21 mouse cellular contexts compared by ENCODE assay signal in the genomic region with DNA sequence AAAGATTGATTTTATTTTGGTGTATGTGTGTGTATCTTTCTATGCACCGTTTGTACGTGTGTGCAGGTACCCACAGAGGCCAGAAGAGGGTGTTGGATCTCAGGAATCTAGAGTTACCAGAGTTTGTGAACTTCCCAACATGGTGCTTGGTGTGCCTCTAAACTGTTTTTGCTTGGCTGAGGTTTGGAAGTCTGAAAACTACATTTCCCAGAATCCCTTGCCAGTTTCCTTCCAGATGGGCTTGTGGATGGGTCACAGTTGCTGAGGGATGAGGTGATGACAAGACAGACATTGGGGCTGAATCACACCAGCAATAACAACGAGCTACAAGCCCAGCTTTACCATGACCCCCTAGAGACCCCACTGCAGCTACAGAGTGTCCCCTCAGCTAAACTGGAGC.
DNase-seq lines count a peak whose midpoint lies in the region; ATAC-seq and TF ChIP-seq lines count a peak whose summit lies in the region.
"Had no signal": no experiment of that assay in that cellular context is flagged by ENCODE, and none has a peak within 500 bp of the region (broad histone marks: within the 10 kb centered on the region; RNA-seq: fewer than 3 reads in every experiment).

No protein-coding gene starts in this region.

- no peaks in the 10 kb centered on the region for H3K4me1 ChIP-seq in lung, embryonic 14.5 days (ENCODE audit: insufficient read depth)
- no peaks in the 10 kb centered on the region for H3K4me1 ChIP-seq in lung, postnatal 0 days (ENCODE audit: insufficient read depth, low read depth, low read length)
- no peaks in the 10 kb centered on the region for H3K4me1 ChIP-seq in MEL (ENCODE audit: control insufficient read depth in 1 of 2, insufficient read depth in 2 of 2, low read length in 2 of 2)
- no peaks in the 10 kb centered on the region for H3K4me1 ChIP-seq in heart, embryonic 11.5 days (ENCODE audit: control insufficient read depth, insufficient read depth, low read length)
- H3K4me1 ChIP-seq: embryonic facial prominence, embryonic 13.5 days; forebrain, embryonic 15.5 days; heart, embryonic 12.5 days had no signal

- no peak for TF ChIP-seq CTCF in lung, embryonic 14.5 days (IDR thresholded peaks at IDR 0.05; ENCODE audit: low read depth)
- TF ChIP-seq CTCF in lung, postnatal 0 days (IDR thresholded peaks at IDR 0.05) = no peak
- TF ChIP-seq CTCF in MEL (IDR thresholded peaks at IDR 0.05 in 2 of 3, conservative IDR thresholded peaks at IDR 0.05 in 1 of 3; ENCODE audit: control insufficient read depth in 1 of 3, insufficient read depth in 1 of 3, low read depth in 2 of 3, low read length in 3 of 3, poor library complexity in 1 of 3, severe bottlenecking in 1 of 3) = no peak

- H3K9me3 ChIP-seq in lung, embryonic 14.5 days (ENCODE audit: low read depth, low read length) = no peaks in the 10 kb centered on the region
- H3K9me3 ChIP-seq in lung, postnatal 0 days (ENCODE audit: low read length) = no peaks in the 10 kb centered on the region
- H3K9me3 ChIP-seq in MEL (replicated peaks; ENCODE audit: insufficient read depth, low read length) = no peaks in the 10 kb centered on the region
- no peaks in the 10 kb centered on the region for H3K9me3 ChIP-seq in heart, embryonic 11.5 days (replicated peaks; ENCODE audit: control insufficient read depth, low read length)
- H3K9me3 ChIP-seq: embryonic facial prominence, embryonic 13.5 days; forebrain, embryonic 15.5 days; G1E; heart, embryonic 12.5 days; hindbrain, embryonic 10.5 days had no signal

- no peak overlapping the region for H3K4me3 ChIP-seq in lung, embryonic 14.5 days (ENCODE audit: low read depth, low read length)
- H3K4me3 ChIP-seq in lung, postnatal 0 days (ENCODE audit: low read depth, low read length) = no peak overlapping the region
- no peak overlapping the region for H3K4me3 ChIP-seq in MEL (ENCODE audit: control insufficient read depth in 1 of 2, insufficient read depth in 1 of 2, low read depth in 2 of 2, low read length in 2 of 2)
- no peak overlapping the region for H3K4me3 ChIP-seq in heart, embryonic 11.5 days (ENCODE audit: low read depth, low read length)
- H3K4me3 ChIP-seq: embryonic facial prominence, embryonic 13.5 days; forebrain, embryonic 15.5 days; heart, adult 2 months; heart, embryonic 12.5 days; hindbrain, embryonic 10.5 days had no signal

- no peak overlapping the region for H3K9ac ChIP-seq in lung, embryonic 14.5 days
- H3K9ac ChIP-seq in lung, postnatal 0 days (replicated peaks; ENCODE audit: low read depth) = no peak overlapping the region
- H3K9ac ChIP-seq in MEL (ENCODE audit: control insufficient read depth, low read depth, low read length, poor library complexity, severe bottlenecking) = no peak overlapping the region
- H3K9ac ChIP-seq in heart, embryonic 11.5 days (ENCODE audit: low read depth, low read length) = no peak overlapping the region
- H3K9ac ChIP-seq: embryonic facial prominence, embryonic 13.5 days; forebrain, embryonic 15.5 days; heart, embryonic 12.5 days had no signal

- no peak for TF ChIP-seq RAD21 in MEL (IDR thresholded peaks at IDR 0.05; ENCODE audit: low read depth, low read length)

- peak; percentile 75; the same call in 1 of the 2 replicates for ATAC-seq in lung, embryonic 14.5 days (ENCODE audit: insufficient read depth)
- ATAC-seq in lung, postnatal 0 days = no peak
- ATAC-seq in granulocyte monocyte progenitor cell, adult 5-6 weeks (replicated peaks; ENCODE audit: poor library complexity, severe bottlenecking) = no peak
- no peak for ATAC-seq in heart, embryonic 11.5 days (replicated peaks; ENCODE audit: insufficient number of reproducible peaks, low FRiP score, low TSS enrichment)
- ATAC-seq: forebrain, embryonic 15.5 days; hindbrain, embryonic 16.5 days; inflammation-experienced regulatory T-cells, adult 6 months; intestine, postnatal 0 days had no signal

- no peak for TF ChIP-seq EP300 in lung, postnatal 0 days (IDR thresholded peaks at IDR 0.05)
- TF ChIP-seq EP300 in MEL (IDR thresholded peaks at IDR 0.05; ENCODE audit: low read depth in 1 of 2, low read length in 2 of 2) = no peak

- H3K36me3 ChIP-seq in lung, embryonic 14.5 days (ENCODE audit: insufficient read depth) = no peaks in the 10 kb centered on the region
- no peaks in the 10 kb centered on the region for H3K36me3 ChIP-seq in lung, postnatal 0 days (ENCODE audit: insufficient read depth, low read length)
- H3K36me3 ChIP-seq in MEL (ENCODE audit: control insufficient read depth in 1 of 2, insufficient read depth in 2 of 2, low read length in 2 of 2) = no peaks in the 10 kb centered on the region
- H3K36me3 ChIP-seq in heart, embryonic 11.5 days (ENCODE audit: control insufficient read depth, insufficient read depth, low read length) = no peaks in the 10 kb centered on the region
- H3K36me3 ChIP-seq: embryonic facial prominence, embryonic 13.5 days; forebrain, embryonic 15.5 days; G1E; heart, embryonic 12.5 days; hindbrain, embryonic 10.5 days had no signal

- H3K27ac ChIP-seq in lung, embryonic 14.5 days (ENCODE audit: low read depth) = no peak overlapping the region
- no peak overlapping the region for H3K27ac ChIP-seq in lung, postnatal 0 days (ENCODE audit: low read length)
- no peak overlapping the region for H3K27ac ChIP-seq in MEL (ENCODE audit: control insufficient read depth, low read depth, low read length)
- no peak overlapping the region for H3K27ac ChIP-seq in heart, embryonic 11.5 days (ENCODE audit: low read depth, low read length)
- H3K27ac ChIP-seq: embryonic facial prominence, embryonic 13.5 days; forebrain, embryonic 15.5 days; heart, adult 2 months; hindbrain, embryonic 10.5 days had no signal

- no peak overlapping the region for H3K4me2 ChIP-seq in lung, embryonic 14.5 days
- no peak overlapping the region for H3K4me2 ChIP-seq in lung, postnatal 0 days (replicated peaks; ENCODE audit: low read depth, low read length)
- no peak overlapping the region for H3K4me2 ChIP-seq in heart, embryonic 11.5 days
- H3K4me2 ChIP-seq: embryonic facial prominence, embryonic 13.5 days; forebrain, embryonic 15.5 days; heart, embryonic 12.5 days had no signal

- WGBS in lung, embryonic 14.5 days = 64% methylated on average over 3 of the region's 3 CpGs
- 67% methylated on average over 3 of the region's 3 CpGs for WGBS in lung, postnatal 0 days
- WGBS in heart, embryonic 11.5 days (ENCODE audit: insufficient replicate concordance) = 67% methylated on average over 3 of the region's 3 CpGs

- H3K27me3 ChIP-seq in lung, embryonic 14.5 days (ENCODE audit: insufficient read depth, low read length) = no peaks in the 10 kb centered on the region
- H3K27me3 ChIP-seq in lung, postnatal 0 days (replicated peaks; ENCODE audit: insufficient read depth, low read length) = no peaks in the 10 kb centered on the region
- no peaks in the 10 kb centered on the region for H3K27me3 ChIP-seq in MEL (ENCODE audit: control insufficient read depth in 1 of 2, insufficient read depth in 2 of 2, low read length in 2 of 2)
- H3K27me3 ChIP-seq in heart, embryonic 11.5 days (ENCODE audit: control insufficient read depth, insufficient read depth, low read length) = no peaks in the 10 kb centered on the region
- H3K27me3 ChIP-seq: embryonic facial prominence, embryonic 13.5 days; forebrain, embryonic 15.5 days had no signal

- TF ChIP-seq POLR2A in MEL (IDR thresholded peaks at IDR 0.05; ENCODE audit: control insufficient read depth in 1 of 2, insufficient read depth in 1 of 2, low read depth in 1 of 2, low read length in 2 of 2, poor library complexity in 1 of 2) = no peak

- peak; percentile 15 for DNase-seq in embryo, embryonic 10.5 days (ENCODE audit: low spot score)
- no peak for DNase-seq in embryo, embryonic 10 days (ENCODE audit: low spot score)
- peak; percentile 53 for DNase-seq in lung, embryonic 14.5 days
- DNase-seq in lung, postnatal 0 days (ENCODE audit: low spot score) = no peak
- DNase-seq in MEL (ENCODE audit: low read depth, low spot score) = no peak
- DNase-seq: adrenal gland, adult 2 months; adrenal gland, postnatal 25 days; cerebellum, adult 2 months; cerebellum, postnatal 14 days; gastrocnemius, postnatal 10 days; heart, adult 2 months had no signal

- H3K79me2 ChIP-seq in MEL (ENCODE audit: control insufficient read depth, insufficient read depth, low read length, poor library complexity) = no peaks in the 10 kb centered on the region

TF ChIP-seq in MEL, 35 proteins besides CTCF, POLR2A, EP300 and RAD21:
- TF ChIP-seq MAX (IDR thresholded peaks at IDR 0.05; ENCODE audit: low read length) = no peak
- peak; percentile 51; the same call in 1 of the 2 replicates for TF ChIP-seq HCFC1 (IDR thresholded peaks at IDR 0.05; ENCODE audit: low read depth, low read length)

Comparison
In these comparisons a context has a peak if more than half of its experiments do, and no peak if none do; other contexts are left out.
1. DNase-seq: peak in embryo, embryonic 10.5 days (single experiment) and lung, embryonic 14.5 days (single experiment); none in embryo, embryonic 10 days (single experiment), lung, postnatal 0 days (single experiment) and MEL (single experiment).